Mouse (Mus musculus): Measurements from ENCODE around the gene Phlpp2.

Gene Phlpp2

GRCm38 (mm10) chr8:109964106-109964505 is 95.8 kb downstream of the Phlpp2 start:
- 77% methylated on average over 4 of the region's 4 CpGs for WGBS

- WGBS = 65% methylated on average over 10 of the region's 10 CpGs
These were observed 100.5 kb downstream of the Phlpp2 start for GRCm38 (mm10) chr8:109968837-109969236.

- 6% methylated on average over 9 of the region's 9 CpGs for WGBS
These were observed 102.0 kb downstream of the Phlpp2 start for GRCm38 (mm10) chr8:109970323-109970722.

GRCm38 (mm10) chr8:109972901-109973300 is 104.6 kb downstream of the Phlpp2 start:
- 87% methylated on average over 4 of the region's 4 CpGs for WGBS

GRCm38 (mm10) chr8:109979339-109979738 is 111.0 kb downstream of the Phlpp2 start:
- WGBS = 75% methylated on average over 6 of the region's 6 CpGs

GRCm38 (mm10) chr8:109982386-109983105 is 114.2 kb downstream of the Phlpp2 start:
- WGBS = 72% methylated on average over 15 of the region's 15 CpGs

GRCm38 (mm10) chr8:109983944-109984343 is 115.6 kb downstream of the Phlpp2 start:
- WGBS = 56% methylated on average over 5 of the region's 5 CpGs

- 56% methylated on average over 7 of the region's 7 CpGs for WGBS
These were observed 118.0 kb downstream of the Phlpp2 start for GRCm38 (mm10) chr8:109986384-109986783.

GRCm38 (mm10) chr8:109987776-109988175 is 119.4 kb downstream of the Phlpp2 start:
- WGBS = 83% methylated on average over 7 of the region's 7 CpGs

- 91% methylated on average over 8 of the region's 8 CpGs for WGBS
These were observed 120.8 kb downstream of the Phlpp2 start for GRCm38 (mm10) chr8:109989151-109989550.

- 78% methylated on average over 8 of the region's 8 CpGs for WGBS
These were observed 121.9 kb downstream of the Phlpp2 start, which contains the start of gene Tat for GRCm38 (mm10) chr8:109990224-109990623. Gene Tat, plus strand, starts transcription at chr8:109990437.

GRCm38 (mm10) chr8:109992166-109992565 is 123.8 kb downstream of the Phlpp2 start:
- 69% methylated on average over 5 of the region's 5 CpGs for WGBS

GRCm38 (mm10) chr8:109992951-109993350 is 124.6 kb downstream of the Phlpp2 start:
- WGBS = 80% methylated on average over 1 of the region's 1 CpGs

Measured in cerebral cortex, adult 2 months (tissue).